Mouse (Mus musculus) gastrocnemius, postnatal 10 days (tissue): ENCODE results near the gene Tssc4. TPM values are rescaled to one million over a fixed set of nuclear protein-coding genes. Genes with fewer than 3 reads are reported as not detected.

Experiments used
- DNase-seq: peaks from one replicate; pipeline ENCODE4 v3.0.0; 2021; ENCODE audit warnings: mixed read lengths
- total RNA-seq, 2 experiments: library from RNA; stranded (reverse); gene quantifications; 2 replicates each; pipeline ENCODE4 v1.2.3; 2021

Gene Tssc4
- total RNA-seq, 2 experiments from 2014 or later: 14.3 to 16.9 TPM

GRCm38 (mm10) chr7:143044049-143044825, 24.8 kb upstream of the Tssc4 start:
- DNase-seq: no peak

GRCm38 (mm10) chr7:143044826-143045206, 24.2 kb upstream of the Tssc4 start:
- no peak for DNase-seq

DNA sequence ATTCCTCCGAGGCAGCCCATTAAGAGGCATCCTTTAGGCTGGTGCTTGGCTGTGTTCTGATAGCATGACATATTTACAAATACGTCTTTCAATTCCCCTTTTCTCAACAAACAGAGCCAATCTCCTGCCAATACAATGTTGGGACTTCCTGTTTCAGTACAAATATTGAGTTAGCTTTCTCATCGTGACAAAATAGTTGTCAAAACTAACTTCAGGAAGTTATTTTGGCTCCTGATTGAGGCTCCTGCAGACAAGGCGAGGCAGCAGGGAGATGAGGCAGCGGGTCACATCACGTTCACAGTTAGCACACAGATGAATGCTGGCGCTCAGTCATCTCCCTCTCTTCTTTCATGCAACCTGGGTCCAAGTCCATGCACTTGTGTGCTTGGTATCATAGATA, 22.7 kb upstream of the Tssc4 start:
- DNase-seq: no peak

GRCm38 (mm10) chr7:143049331-143049730, 19.7 kb upstream of the Tssc4 start:
- DNase-seq: no peak

DNA sequence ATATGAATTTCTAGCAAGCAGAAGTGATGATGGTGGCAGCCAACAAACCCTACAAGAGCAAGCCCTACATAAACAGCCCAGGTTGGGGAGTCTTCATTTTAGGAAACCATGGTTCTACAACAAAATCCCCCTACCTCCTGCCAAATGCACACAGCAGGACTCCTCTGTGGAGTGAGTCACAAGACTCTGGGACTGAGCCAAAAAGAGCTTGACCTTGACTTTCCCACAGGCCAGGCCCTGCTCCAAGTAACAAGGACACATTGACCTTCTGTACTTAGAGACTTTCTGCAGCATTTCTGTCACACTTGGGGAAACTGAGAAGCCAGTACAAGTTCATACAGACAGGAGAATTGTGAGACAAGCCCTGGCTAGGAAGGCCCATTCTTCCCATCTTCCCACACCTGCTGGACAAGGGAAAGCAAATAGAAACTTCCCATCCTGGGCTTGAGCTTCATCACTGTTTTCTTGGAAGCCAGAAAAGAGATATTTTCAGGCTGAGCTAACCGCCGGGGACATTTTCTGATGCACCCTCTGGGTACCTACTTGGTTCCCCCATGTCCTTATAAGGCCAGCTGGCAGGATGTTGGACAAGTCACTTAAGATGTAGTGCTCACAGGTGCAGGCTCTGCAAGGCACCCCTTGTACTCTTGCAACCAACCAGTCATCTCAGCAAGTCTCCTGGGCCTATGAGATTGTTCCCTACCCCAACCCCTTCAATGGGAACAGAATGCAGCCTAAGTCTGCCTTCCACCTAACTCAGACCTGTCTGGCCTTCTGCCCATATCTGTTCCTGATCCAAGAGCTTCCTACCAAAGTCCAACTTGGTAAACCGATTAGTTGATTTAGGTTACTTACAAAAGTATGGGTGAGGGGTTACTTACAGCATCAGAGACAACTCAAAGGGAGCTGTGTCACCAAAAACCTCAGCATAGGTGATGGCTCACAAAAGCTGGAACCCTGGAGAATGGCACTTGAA, 18.9 kb upstream of the Tssc4 start:
- DNase-seq: no peak

- DNase-seq: no peak
These were observed 17.7 kb upstream of the Tssc4 start for GRCm38 (mm10) chr7:143051316-143051715.

- DNase-seq: peak; percentile 91
These were observed 16.4 kb upstream of the Tssc4 start, which contains the start of gene Cd81 for GRCm38 (mm10) chr7:143052626-143053007. Cd81 (plus strand) TSS chr7:143052739.

GRCm38 (mm10) chr7:143053008-143053899, 15.8 kb upstream of the Tssc4 start:
- peak; percentile 79 for DNase-seq

- no peak for DNase-seq
These were observed 15.0 kb upstream of the Tssc4 start for GRCm38 (mm10) chr7:143053961-143054611.

DNA sequence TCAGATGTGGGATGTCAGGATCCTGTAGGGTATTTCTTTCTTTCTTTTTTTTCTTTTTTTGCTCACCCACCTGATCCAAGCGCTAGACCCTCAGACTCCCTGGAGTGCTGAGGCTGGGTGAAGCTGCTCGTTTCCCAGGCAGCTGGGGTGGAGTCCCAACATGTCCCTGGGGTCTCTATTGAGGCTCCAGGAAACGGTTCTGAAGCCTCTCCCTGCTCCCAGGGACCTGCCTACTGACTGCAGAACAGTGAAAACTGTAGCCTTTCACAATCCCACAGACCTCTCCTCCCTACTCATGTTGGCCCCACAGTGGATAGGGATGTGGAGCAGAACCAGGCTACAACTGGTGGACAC, 14.5 kb upstream of the Tssc4 start:
- DNase-seq: no peak

DNA sequence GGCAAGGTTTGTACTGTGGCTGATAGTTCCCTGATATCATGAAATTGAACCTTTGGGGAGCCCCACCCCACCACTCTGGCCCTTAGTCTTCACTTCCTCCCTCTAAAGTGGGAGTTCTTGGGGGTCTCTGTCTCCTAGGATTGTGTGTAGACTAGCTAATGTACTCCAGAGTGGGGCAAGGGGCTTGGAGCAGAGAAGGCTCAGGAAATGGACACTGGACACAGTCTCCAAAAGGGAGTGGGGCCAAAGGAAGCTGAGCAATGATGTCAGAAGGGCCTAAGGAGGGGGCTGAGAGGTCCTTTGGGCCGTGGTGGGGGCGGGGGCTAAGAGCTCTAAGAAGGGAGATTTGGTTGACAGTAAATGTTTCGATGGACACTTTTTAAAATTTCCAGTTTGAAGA, 14.0 kb upstream of the Tssc4 start:
- DNase-seq: no peak

DNA sequence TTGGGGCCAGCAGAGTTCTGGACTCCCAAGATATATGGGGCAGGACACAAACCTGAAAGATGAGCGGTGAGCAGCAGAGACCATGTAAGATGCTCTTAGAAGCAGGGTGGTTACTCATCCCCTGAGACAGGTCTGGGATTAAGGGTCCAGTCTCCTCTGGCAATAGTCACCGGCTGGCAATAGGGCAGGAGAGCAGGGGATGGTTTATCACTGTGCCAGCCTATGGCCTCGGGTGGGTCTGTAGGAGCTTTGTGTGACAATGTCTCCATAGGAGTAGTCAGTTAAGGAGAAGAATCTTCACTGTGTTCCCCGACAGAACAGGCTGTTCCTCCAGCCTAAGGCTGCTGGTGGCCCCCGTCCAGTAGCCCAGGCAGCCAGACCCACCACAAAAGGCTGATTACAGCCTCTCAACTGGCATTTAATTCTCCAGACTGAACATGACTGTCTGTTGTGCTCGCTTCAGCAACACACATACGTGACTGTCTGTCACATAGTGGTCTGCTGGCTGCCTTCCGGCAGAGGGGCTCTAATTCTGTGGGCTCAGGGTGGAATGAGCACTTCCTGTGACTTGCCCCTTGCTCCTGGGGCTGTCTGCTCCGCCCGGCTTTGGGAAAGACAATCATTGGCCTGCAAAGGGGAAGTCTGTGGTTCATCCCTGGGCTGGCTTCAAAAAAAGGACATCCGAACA, 13.4 kb upstream of the Tssc4 start:
- DNase-seq: no peak

- DNase-seq: no peak
These were observed 12.0 kb upstream of the Tssc4 start for GRCm38 (mm10) chr7:143057023-143057422.

- DNase-seq: no peak
These were observed 11.3 kb upstream of the Tssc4 start for GRCm38 (mm10) chr7:143057667-143058220.

- DNase-seq: no peak
These were observed 10.8 kb upstream of the Tssc4 start for GRCm38 (mm10) chr7:143058221-143058697.

DNA sequence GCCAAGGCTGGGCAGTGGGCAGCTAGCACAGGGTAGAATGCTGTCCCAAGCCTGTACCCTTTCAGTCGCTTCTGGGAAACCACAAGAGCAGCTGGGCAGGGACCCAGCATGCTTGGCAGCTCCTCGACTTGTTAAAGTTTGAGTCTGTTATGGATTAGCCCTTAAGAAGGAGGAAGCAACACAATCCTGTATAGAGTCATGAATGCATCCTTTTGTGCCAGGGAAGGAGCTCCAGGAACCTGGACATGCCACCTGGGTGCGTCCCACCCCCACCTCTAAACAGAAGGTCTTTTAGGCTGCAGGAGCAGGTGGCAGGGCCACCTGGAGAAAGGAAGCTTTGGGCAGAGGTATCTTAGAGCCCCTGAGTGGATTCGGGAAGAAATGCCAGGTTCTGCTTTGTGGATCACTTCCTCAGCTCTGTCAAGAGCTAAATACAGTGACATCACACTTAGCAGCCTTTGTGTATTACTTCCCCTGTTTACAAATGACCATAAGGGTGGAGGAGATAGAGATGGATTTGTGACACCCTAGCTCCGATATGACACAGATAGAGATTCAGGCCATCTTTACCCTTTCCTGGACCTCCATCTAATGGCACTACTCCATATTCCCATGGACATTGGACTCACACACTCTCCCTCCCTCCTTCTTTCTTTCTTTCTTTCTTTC, 9.7 kb upstream of the Tssc4 start:
- no peak for DNase-seq

GRCm38 (mm10) chr7:143062704-143063103, 6.3 kb upstream of the Tssc4 start:
- DNase-seq: no peak

DNA sequence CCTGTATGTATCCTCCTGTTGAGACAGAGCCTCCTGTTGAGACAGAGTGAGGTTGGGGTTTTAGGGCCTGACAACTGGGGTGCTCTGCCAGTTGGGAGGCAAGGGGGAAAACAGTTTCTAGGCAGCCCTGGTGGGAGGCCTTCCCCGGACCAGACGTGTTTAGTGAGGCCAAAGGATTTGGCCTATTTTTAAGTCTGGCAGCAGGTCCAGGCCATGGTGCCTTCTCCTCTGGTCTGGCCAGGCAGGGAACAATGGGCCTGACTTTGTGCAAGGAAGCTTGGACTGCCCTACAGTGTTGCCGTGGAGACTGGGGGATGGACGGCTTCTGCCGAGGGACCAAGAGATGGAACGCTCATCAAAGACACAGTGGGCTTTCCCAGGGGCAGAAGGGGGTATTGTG, 4.8 kb upstream of the Tssc4 start:
- DNase-seq: no peak

- no peak for DNase-seq
These were observed 3.4 kb upstream of the Tssc4 start for GRCm38 (mm10) chr7:143065692-143066091.

DNA sequence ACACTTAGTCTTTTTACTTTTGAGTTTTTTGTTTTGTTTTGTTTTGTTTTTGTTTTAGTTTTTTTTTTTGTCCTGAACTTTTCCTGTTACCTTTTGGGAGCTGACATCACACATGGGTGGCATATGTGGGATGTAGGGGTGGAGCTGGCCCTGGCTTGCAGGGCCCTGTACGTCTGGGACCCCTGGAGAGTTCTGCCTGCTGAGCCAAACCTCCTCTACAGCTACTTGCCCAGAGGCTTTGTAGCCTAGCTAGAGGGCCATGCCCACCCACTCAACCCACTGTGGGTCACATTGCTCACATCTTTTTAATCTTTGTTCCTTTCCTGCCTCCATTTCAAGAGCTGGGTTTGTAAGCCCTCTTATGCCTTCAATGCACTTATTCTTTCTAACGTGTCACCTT, 1.6 kb upstream of the Tssc4 start:
- DNase-seq: no peak
